Mouse (Mus musculus) hindbrain, postnatal 0 days (tissue): ENCODE results near the gene Trpm1. TPM values are rescaled to one million over a fixed set of nuclear protein-coding genes. Genes with fewer than 3 reads are reported as not detected.

ENCODE experiments used
- ATAC-seq: fragments of 200-750 bp; cut with Nextera tagmentation; 2 replicates; pipeline ENCODE4 v1.8.0; 2017; ENCODE audit warnings: mild to moderate bottlenecking, moderate TSS enrichment, moderate library complexity
- DNase-seq: peaks from one replicate; pipeline ENCODE4 v3.0.0-alpha.2; 2015; ENCODE audit warnings: low spot score
- H3K27ac ChIP-seq: fragments of 300-500 bp; sonication (generic); 2 replicates; pipeline ENCODE4 v1.5.1; 2014; ENCODE audit warnings: mild to moderate bottlenecking
- H3K27me3 ChIP-seq: fragments of 300-500 bp; sonication (generic); 2 replicates; pipeline ENCODE4 v1.6.1; 2014; ENCODE audit warnings: low read length, mixed read lengths; ENCODE audit not compliant: insufficient read depth
- H3K36me3 ChIP-seq: fragments of 300-500 bp; sonication (generic); 2 replicates; pipeline ENCODE4 v1.6.1; 2014; ENCODE audit warnings: low read length, mixed read lengths; ENCODE audit not compliant: insufficient read depth
- H3K4me1 ChIP-seq: fragments of 300-500 bp; sonication (generic); 2 replicates; pipeline ENCODE4 v1.6.1; 2014; ENCODE audit warnings: antibody characterized with exemption, low read length, mixed read lengths; ENCODE audit not compliant: insufficient read depth
- H3K4me2 ChIP-seq: fragments of 300-500 bp; sonication (generic); 2 replicates; pipeline ENCODE4 v1.6.1; 2014; ENCODE audit warnings: low read depth, mild to moderate bottlenecking, low read length, moderate library complexity, mixed read lengths
- H3K4me3 ChIP-seq: fragments of 300-500 bp; sonication (generic); 2 replicates; pipeline ENCODE4 v1.5.1; 2014; ENCODE audit warnings: low read length
- H3K9ac ChIP-seq: fragments of 300-500 bp; sonication (generic); replicated peaks from 2 replicates; pipeline ENCODE4 v1.6.1; 2014; ENCODE audit warnings: mild to moderate bottlenecking, low read length, moderate library complexity, mixed read lengths
- H3K9me3 ChIP-seq: fragments of 300-500 bp; sonication (generic); 2 replicates; pipeline ENCODE4 v1.6.1; 2016; ENCODE audit warnings: low read length, mixed read lengths
- CTCF ChIP-seq: IDR thresholded peaks from 2 replicates; pipeline ENCODE4 v1.5.1; 2016; ENCODE audit warnings: antibody characterized with exemption, control low read depth, low read depth
- WGBS: fragments of 180-500 bp; shearing (Covaris S2); extraction: QIAGEN DNeasy Blood & Tissue Kit; methylation state at CpG from one replicate; pipeline ENCODE4 v1.1.7; 2014; 5-methylcytosine and 5-hydroxymethylcytosine counted together
- polyA plus RNA-seq: library from polyadenylated mRNA; unstranded; fragments of >200 nt; fragmentation: Nextera tagmentation; extraction: Ambion mirVana; gene quantifications from 2 replicates; pipeline ENCODE4 v1.2.1, GENCODE M21; 2015
- total RNA-seq: library from RNA; depleted of rRNA; stranded (reverse); fragments of >200 nt; gene quantifications from 2 replicates; pipeline ENCODE4 v1.2.3, GENCODE M21; 2014

The Trpm1 gene
- total and polyA plus RNA-seq, 2 experiments from 2014 or later: 0.16 to 0.33 TPM

DNA sequence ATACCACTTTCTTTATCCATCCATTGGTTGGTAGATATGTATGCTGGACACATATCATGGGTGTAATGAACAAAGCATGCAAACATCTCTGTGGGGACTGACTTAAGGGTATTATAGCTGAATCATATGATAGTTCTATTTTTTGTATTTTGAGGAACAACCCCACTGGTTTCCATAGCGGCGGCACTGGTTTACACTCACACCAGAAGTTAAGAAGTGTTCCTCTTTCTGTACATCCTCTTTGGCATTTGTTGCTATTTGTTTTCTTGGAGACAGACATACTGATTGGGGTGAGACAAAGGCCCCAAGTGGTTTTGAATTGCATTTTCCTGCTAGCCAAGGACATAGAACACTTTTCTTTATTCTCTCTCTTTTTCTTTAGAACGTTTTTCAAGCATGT lies 125.9 kb downstream of the Trpm1 start:
- ATAC-seq (no peak), DNase-seq (no peak)
- no peak overlapping the region for H3K27ac ChIP-seq
- H3K4me1 ChIP-seq: no peaks in the 10 kb centered on the region
- no peak overlapping the region for H3K9ac ChIP-seq
- no peaks in the 10 kb centered on the region for H3K27me3 ChIP-seq
- WGBS: 84% methylated on average over 3 of the region's 3 CpGs
- no peaks in the 10 kb centered on the region for H3K9me3 ChIP-seq
- no peak for TF ChIP-seq CTCF
- no peaks in the 10 kb centered on the region for H3K36me3 ChIP-seq
- no peak overlapping the region for H3K4me3 ChIP-seq
- no peak overlapping the region for H3K4me2 ChIP-seq

DNA sequence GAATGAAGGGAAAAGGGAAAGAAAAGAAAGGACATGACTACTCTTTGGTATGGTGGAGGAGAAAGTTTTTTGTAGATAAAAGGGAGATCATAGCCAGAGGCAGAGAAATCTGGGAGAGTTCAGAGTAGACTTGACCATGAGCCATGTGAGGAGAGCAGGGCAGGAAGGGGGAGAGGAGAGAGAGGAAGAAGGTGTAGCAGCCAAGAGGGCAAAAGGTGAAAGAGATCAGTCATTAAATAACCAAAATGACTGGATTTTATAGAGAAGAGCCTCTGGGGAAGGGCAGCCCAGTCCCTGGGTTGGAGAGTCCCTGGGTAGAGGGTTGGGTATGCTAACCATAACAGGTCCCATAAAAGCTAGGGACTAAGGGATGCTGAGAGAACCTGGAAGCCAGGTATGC lies 132.9 kb downstream of the Trpm1 start:
- no peak overlapping the region for H3K4me3 ChIP-seq
- no peak overlapping the region for H3K9ac ChIP-seq
- no peak for ATAC-seq
- peak overlapping the region; percentile 73; the same call in 1 of the 2 replicates for H3K4me2 ChIP-seq
- no peaks in the 10 kb centered on the region for H3K9me3 ChIP-seq
- no peak overlapping the region for H3K27ac ChIP-seq
- no peaks in the 10 kb centered on the region for H3K27me3 ChIP-seq
- TF ChIP-seq CTCF: no peak
- DNase-seq: no peak
- H3K36me3 ChIP-seq: no peaks in the 10 kb centered on the region
- H3K4me1 ChIP-seq: no peaks in the 10 kb centered on the region; the same call in 1 of the 2 replicates

GRCm38 (mm10) chr7:64287414-64288091 lies 133.9 kb downstream of the Trpm1 start, which contains the start of gene Mtmr10:
Gene Mtmr10, plus strand, starts transcription at chr7:64287653.
- no peaks in the 10 kb centered on the region; the same call in 1 of the 2 replicates for H3K4me1 ChIP-seq
- H3K9me3 ChIP-seq: no peaks in the 10 kb centered on the region
- peak within 1 kb of the TSS; percentile 98 for H3K4me3 ChIP-seq
- ATAC-seq: peak; percentile 99
- 0% methylated on average over 76 of the region's 77 CpGs for WGBS
- peak within 1 kb of the TSS; percentile 80 for H3K27ac ChIP-seq
- peak; percentile 99 for DNase-seq
- H3K9ac ChIP-seq: peak within 1 kb of the TSS; percentile 80
- no peaks in the 10 kb centered on the region for H3K27me3 ChIP-seq
- TF ChIP-seq CTCF: peak; percentile 68
- peak within 1 kb of the TSS; percentile 73 for H3K4me2 ChIP-seq
- no peaks in the 10 kb centered on the region for H3K36me3 ChIP-seq

- H3K4me1 ChIP-seq: no peaks in the 10 kb centered on the region; the same call in 1 of the 2 replicates
- ATAC-seq (no peak), DNase-seq (no peak)
- no peaks in the 10 kb centered on the region for H3K9me3 ChIP-seq
- H3K27me3 ChIP-seq: no peaks in the 10 kb centered on the region
- H3K27ac ChIP-seq: no peak overlapping the region
- no peak overlapping the region for H3K4me3 ChIP-seq
- H3K36me3 ChIP-seq: 0 out of 2 replicates have a peak, but pooled peaks cover 4% of the 10 kb centered on the region
- 86% methylated on average over 7 of the region's 7 CpGs for WGBS
- no peak for TF ChIP-seq CTCF
- H3K9ac ChIP-seq: no peak overlapping the region
- H3K4me2 ChIP-seq: peak overlapping the region; percentile 35
Observed at GRCm38 (mm10) chr7:64289416-64289815, 135.8 kb downstream of the Trpm1 start.

DNA sequence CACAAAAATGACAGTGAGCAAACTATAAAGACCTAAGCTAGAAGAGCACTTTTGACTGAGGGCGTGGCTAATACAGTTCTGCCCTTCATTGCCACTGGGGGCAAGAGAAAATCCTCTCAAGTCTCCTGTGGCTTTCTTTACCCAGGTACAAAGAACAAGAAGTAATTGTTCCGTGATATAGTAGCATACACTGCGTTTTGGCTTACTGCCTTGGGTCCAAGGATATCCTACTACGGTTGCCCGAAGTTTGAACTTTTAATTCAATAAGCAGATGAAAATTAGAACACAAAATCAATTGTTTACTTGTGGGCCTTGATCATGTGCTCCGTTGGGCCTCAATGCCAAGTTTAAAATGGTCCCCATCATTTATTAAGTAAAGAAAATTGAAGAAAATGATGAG lies 136.8 kb downstream of the Trpm1 start:
- DNase-seq: no peak
- WGBS: 83% methylated on average over 6 of the region's 6 CpGs

GRCm38 (mm10) chr7:64291722-64292121 lies 138.1 kb downstream of the Trpm1 start:
- TF ChIP-seq CTCF: no peak
- H3K9me3 ChIP-seq: no peaks in the 10 kb centered on the region
- no peak overlapping the region for H3K27ac ChIP-seq
- 0 out of 2 replicates have a peak, but pooled peaks cover 4% of the 10 kb centered on the region for H3K36me3 ChIP-seq
- 91% methylated on average over 10 of the region's 10 CpGs for WGBS
- DNase-seq (no peak), ATAC-seq (no peak)
- no peaks in the 10 kb centered on the region for H3K27me3 ChIP-seq
- H3K4me1 ChIP-seq: no peaks in the 10 kb centered on the region; the same call in 1 of the 2 replicates
- no peak overlapping the region for H3K9ac ChIP-seq
- H3K4me3 ChIP-seq: no peak overlapping the region
- H3K4me2 ChIP-seq: no peak overlapping the region

More for the DNA sequence above, 136.8 kb downstream of the Trpm1 start:
- 0 out of 2 replicates have a peak, but pooled peaks cover 4% of the 10 kb centered on the region for H3K36me3 ChIP-seq
- no peak overlapping the region for H3K4me2 ChIP-seq
- no peaks in the 10 kb centered on the region for H3K9me3 ChIP-seq
- no peak for TF ChIP-seq CTCF
- H3K4me3 ChIP-seq: no peak overlapping the region
- H3K4me1 ChIP-seq: no peaks in the 10 kb centered on the region; the same call in 1 of the 2 replicates
- no peak overlapping the region for H3K9ac ChIP-seq
- no peaks in the 10 kb centered on the region for H3K27me3 ChIP-seq
- H3K27ac ChIP-seq: no peak overlapping the region
- no peak for ATAC-seq

- ATAC-seq: 0 out of 2 replicates have a peak, but pooled peaks have one; percentile 61
- no peak overlapping the region for H3K4me3 ChIP-seq
- no peaks in the 10 kb centered on the region for H3K9me3 ChIP-seq
- no peak for TF ChIP-seq CTCF
- no peaks in the 10 kb centered on the region for H3K27me3 ChIP-seq
- 37% methylated on average over 5 of the region's 5 CpGs for WGBS
- no peaks in the 10 kb centered on the region; the same call in 1 of the 2 replicates for H3K4me1 ChIP-seq
- H3K4me2 ChIP-seq: no peak overlapping the region
- DNase-seq: peak; percentile 46
- H3K27ac ChIP-seq: peak overlapping the region; percentile 46
- no peak overlapping the region for H3K9ac ChIP-seq
- H3K36me3 ChIP-seq: peaks cover 7% of the 10 kb centered on the region; the same call in 1 of the 2 replicates
Observed at GRCm38 (mm10) chr7:64296286-64297010, 142.8 kb downstream of the Trpm1 start.
